Mouse (Mus musculus): Measurements from ENCODE around the gene Svopl. TPM values are rescaled to one million over a fixed set of nuclear protein-coding genes. Genes with fewer than 3 reads are reported as not detected.
A peak's percentile ranks its signal among the peaks of the same experiment; 100 is the strongest.

Svopl gene
- 7.5 and 8.0 TPM in 2 replicates for polyA plus RNA-seq (2016; fragmentation: Nextera tagmentation; extraction: Ambion mirVana)

DNA sequence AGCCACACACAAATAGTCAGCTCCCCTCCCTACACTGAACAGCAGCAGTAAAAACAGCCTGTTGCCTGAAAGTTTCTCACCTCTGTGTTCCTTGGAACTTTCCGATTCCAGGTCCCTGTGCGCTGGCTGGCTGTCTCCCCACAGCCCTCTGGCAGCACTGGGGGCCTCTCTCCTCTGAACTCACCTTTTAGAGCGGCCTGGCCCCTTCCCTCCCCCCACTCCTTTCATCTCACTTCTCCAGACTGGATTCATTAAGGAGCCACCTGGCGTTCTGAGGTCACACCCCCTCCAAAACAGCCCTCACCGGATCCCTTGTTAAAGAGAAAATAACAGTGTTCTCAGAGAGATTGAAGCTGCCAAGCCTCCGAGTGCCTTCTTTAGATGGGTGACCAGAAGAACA lies at the start of gene Svopl:
Gene Svopl, minus strand, starts transcription at position 159 of the 400 bp plus-strand sequence.
- Histone ChIP-seq H3K4me2 (peak within 1 kb of the TSS; percentile 45), H3K4me1 (replicated peaks) (peaks cover 39% of the 10 kb centered on the region), H3K27ac (peak within 1 kb of the TSS; percentile 84), H3K36me3 (no peaks in the 10 kb centered on the region), H3K9me3 (0 out of 2 replicates have a peak, but pooled peaks cover 5% of the 10 kb centered on the region), H3K27me3 (no peaks in the 10 kb centered on the region), H3K9ac (replicated peaks) (no peak within 1 kb of the TSS; the same call in 1 of the 2 replicates), H3K4me3 (replicated peaks) (0 out of 2 replicates have a peak within 1 kb of the TSS, but pooled peaks have one; percentile 4)
- 1% methylated on average over 6 of the region's 6 CpGs for WGBS
- peak; percentile 73 for ATAC-seq (ENCODE audit: insufficient number of reproducible peaks, insufficient read depth, low FRiP score, low TSS enrichment, low read depth)

DNA sequence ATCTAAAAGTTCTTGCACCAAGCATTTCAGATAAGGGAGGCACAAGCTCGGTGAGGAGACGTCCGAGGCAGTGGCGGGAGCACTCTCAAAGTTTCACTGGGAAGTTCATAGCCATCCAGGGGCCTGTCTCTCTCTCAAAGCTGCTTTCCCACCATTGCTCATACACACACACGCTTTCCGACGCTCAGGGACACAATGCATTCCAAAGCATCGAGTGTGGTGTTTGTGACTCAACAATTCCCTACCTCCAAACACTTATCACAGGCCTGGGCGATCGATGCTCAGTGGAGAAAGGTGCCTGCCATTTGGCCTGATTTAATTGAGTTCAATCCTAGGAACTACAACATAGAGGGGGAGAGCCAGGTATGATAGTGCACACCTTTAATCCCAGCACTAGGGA lies 47.9 kb upstream of the Svopl start:
- Histone ChIP-seq H3K4me2 (no peak overlapping the region), H3K4me3 (replicated peaks) (no peak overlapping the region)
- no peak for ATAC-seq (ENCODE audit: insufficient number of reproducible peaks, insufficient read depth, low FRiP score, low TSS enrichment, low read depth)

GRCm38 (mm10) chr6:38092539-38092938 lies 45.7 kb upstream of the Svopl start:
- Histone ChIP-seq H3K4me3 (replicated peaks) (no peak overlapping the region), H3K4me2 (no peak overlapping the region), H3K36me3 (no peaks in the 10 kb centered on the region), H3K27me3 (no peaks in the 10 kb centered on the region), H3K27ac (no peak overlapping the region), H3K4me1 (replicated peaks) (no peaks in the 10 kb centered on the region), H3K9ac (replicated peaks) (no peak overlapping the region), H3K9me3 (no peaks in the 10 kb centered on the region)
- WGBS = 94% methylated on average over 8 of the region's 8 CpGs
- no peak for ATAC-seq (ENCODE audit: insufficient number of reproducible peaks, insufficient read depth, low FRiP score, low TSS enrichment, low read depth)

More for the DNA sequence above, 47.9 kb upstream of the Svopl start:
- Histone ChIP-seq H3K9ac (replicated peaks) (no peak overlapping the region), H3K27me3 (no peaks in the 10 kb centered on the region), H3K36me3 (no peaks in the 10 kb centered on the region), H3K4me1 (replicated peaks) (no peaks in the 10 kb centered on the region), H3K9me3 (peaks cover 5% of the 10 kb centered on the region; the same call in 1 of the 2 replicates), H3K27ac (no peak overlapping the region)
- 95% methylated on average over 10 of the region's 10 CpGs for WGBS

- no peak overlapping the region for H3K27ac ChIP-seq
- no peak overlapping the region for H3K4me3 ChIP-seq (replicated peaks)
- H3K4me2 ChIP-seq = no peak overlapping the region
- no peaks in the 10 kb centered on the region for H3K9me3 ChIP-seq
- no peaks in the 10 kb centered on the region for H3K36me3 ChIP-seq
- ATAC-seq (ENCODE audit: insufficient number of reproducible peaks, insufficient read depth, low FRiP score, low TSS enrichment, low read depth) = no peak
- no peaks in the 10 kb centered on the region for H3K4me1 ChIP-seq (replicated peaks)
- WGBS = 76% methylated on average over 9 of the region's 9 CpGs
- H3K27me3 ChIP-seq = no peaks in the 10 kb centered on the region
- H3K9ac ChIP-seq (replicated peaks) = no peak overlapping the region
Measured at GRCm38 (mm10) chr6:38087242-38088026, 40.6 kb upstream of the Svopl start.

DNA sequence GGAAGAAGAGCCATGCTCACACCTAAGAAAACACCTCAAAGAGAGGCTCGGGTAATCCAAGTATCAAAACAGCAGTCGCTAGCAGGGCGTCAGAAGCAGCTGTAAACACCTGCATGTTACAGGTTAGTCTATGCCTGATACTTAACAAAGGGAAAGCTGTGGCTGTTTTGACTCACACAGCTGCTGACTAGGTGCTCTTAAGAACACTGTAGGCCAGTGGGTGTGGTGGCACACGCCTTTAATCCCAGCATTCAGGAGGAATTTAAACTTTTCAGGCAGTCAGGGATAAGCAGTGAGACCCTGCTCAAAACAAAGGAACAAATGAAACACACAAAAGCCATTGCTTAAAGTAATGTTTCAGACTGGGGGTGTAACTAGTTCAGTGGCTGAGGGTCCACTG lies 36.4 kb upstream of the Svopl start:
- Histone ChIP-seq H3K9ac (replicated peaks) (no peak overlapping the region), H3K36me3 (no peaks in the 10 kb centered on the region), H3K27me3 (no peaks in the 10 kb centered on the region), H3K9me3 (no peaks in the 10 kb centered on the region), H3K4me3 (replicated peaks) (no peak overlapping the region), H3K4me2 (no peak overlapping the region), H3K27ac (no peak overlapping the region), H3K4me1 (replicated peaks) (peaks cover 7% of the 10 kb centered on the region; the same call in 1 of the 2 replicates)
- WGBS = 27% methylated on average over 4 of the region's 4 CpGs
- no peak for ATAC-seq (ENCODE audit: insufficient number of reproducible peaks, insufficient read depth, low FRiP score, low TSS enrichment, low read depth)

DNA sequence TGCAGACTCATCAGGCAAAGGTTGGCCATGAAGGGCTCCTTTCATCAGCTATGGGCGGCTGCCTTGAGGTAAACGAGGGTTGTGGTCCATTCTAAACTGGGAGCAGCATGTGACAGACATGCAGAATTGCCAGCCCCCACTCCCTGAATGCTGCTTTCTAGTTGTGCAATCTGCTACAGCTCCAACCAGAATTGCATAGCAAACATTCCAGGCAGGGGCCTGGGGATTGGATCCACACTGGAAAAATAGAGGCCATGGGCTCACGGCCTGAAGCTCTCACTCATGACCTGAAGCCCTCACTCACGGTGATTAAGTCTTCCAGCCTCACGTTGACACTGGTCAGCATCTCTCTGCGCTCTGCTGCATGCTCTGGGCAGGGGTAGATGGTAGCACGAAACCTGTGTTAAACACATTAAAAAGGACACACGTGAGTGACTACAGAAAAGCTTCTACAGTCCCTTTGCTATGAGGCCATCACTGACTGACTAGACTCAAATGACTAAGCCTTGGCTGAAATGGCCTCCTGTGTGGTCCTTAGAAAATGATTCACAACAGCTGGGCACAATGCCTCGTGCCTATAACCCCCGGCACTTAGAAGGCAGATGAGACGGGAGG lies 35.0 kb upstream of the Svopl start:
- no peak overlapping the region for H3K27ac ChIP-seq
- WGBS = 55% methylated on average over 11 of the region's 11 CpGs
- no peaks in the 10 kb centered on the region for H3K9me3 ChIP-seq
- no peak overlapping the region for H3K4me2 ChIP-seq
- H3K4me1 ChIP-seq (replicated peaks) = peaks cover 7% of the 10 kb centered on the region; the same call in 1 of the 2 replicates
- no peak overlapping the region for H3K9ac ChIP-seq (replicated peaks)
- no peaks in the 10 kb centered on the region for H3K36me3 ChIP-seq
- no peak overlapping the region for H3K4me3 ChIP-seq (replicated peaks)
- no peaks in the 10 kb centered on the region for H3K27me3 ChIP-seq
- no peak for ATAC-seq (ENCODE audit: insufficient number of reproducible peaks, insufficient read depth, low FRiP score, low TSS enrichment, low read depth)

GRCm38 (mm10) chr6:38080364-38080763 lies 33.6 kb upstream of the Svopl start:
- WGBS = 67% methylated on average over 4 of the region's 4 CpGs
- no peaks in the 10 kb centered on the region for H3K9me3 ChIP-seq
- no peak overlapping the region for H3K9ac ChIP-seq (replicated peaks)
- peaks cover 7% of the 10 kb centered on the region; the same call in 1 of the 2 replicates for H3K4me1 ChIP-seq (replicated peaks)
- no peak overlapping the region for H3K27ac ChIP-seq
- no peak for ATAC-seq (ENCODE audit: insufficient number of reproducible peaks, insufficient read depth, low FRiP score, low TSS enrichment, low read depth)
- no peak overlapping the region for H3K4me3 ChIP-seq (replicated peaks)
- H3K36me3 ChIP-seq = no peaks in the 10 kb centered on the region
- H3K27me3 ChIP-seq = no peaks in the 10 kb centered on the region
- H3K4me2 ChIP-seq = no peak overlapping the region

- Histone ChIP-seq H3K4me3 (replicated peaks) (no peak overlapping the region), H3K9ac (replicated peaks) (no peak overlapping the region), H3K4me1 (replicated peaks) (0 out of 2 replicates have a peak, but pooled peaks cover 6% of the 10 kb centered on the region), H3K27ac (no peak overlapping the region), H3K36me3 (no peaks in the 10 kb centered on the region), H3K27me3 (no peaks in the 10 kb centered on the region), H3K4me2 (no peak overlapping the region), H3K9me3 (peaks cover 9% of the 10 kb centered on the region; the same call in 1 of the 2 replicates)
- 91% methylated on average over 3 of the region's 3 CpGs for WGBS
- no peak for ATAC-seq (ENCODE audit: insufficient number of reproducible peaks, insufficient read depth, low FRiP score, low TSS enrichment, low read depth)
Measured at GRCm38 (mm10) chr6:38073592-38073991, 26.8 kb upstream of the Svopl start.

GRCm38 (mm10) chr6:38072137-38072796 lies 25.5 kb upstream of the Svopl start:
- H3K4me3 ChIP-seq (replicated peaks) = no peak overlapping the region
- H3K36me3 ChIP-seq = no peaks in the 10 kb centered on the region
- ATAC-seq (ENCODE audit: insufficient number of reproducible peaks, insufficient read depth, low FRiP score, low TSS enrichment, low read depth) = no peak; the same call in 1 of the 2 replicates
- H3K9me3 ChIP-seq = peaks cover 9% of the 10 kb centered on the region; the same call in 1 of the 2 replicates
- H3K27me3 ChIP-seq = no peaks in the 10 kb centered on the region
- 0 out of 2 replicates have a peak, but pooled peaks cover 6% of the 10 kb centered on the region for H3K4me1 ChIP-seq (replicated peaks)
- WGBS = 85% methylated on average over 5 of the region's 5 CpGs
- no peak overlapping the region for H3K9ac ChIP-seq (replicated peaks)
- H3K4me2 ChIP-seq = no peak overlapping the region
- no peak overlapping the region for H3K27ac ChIP-seq

- no peak overlapping the region for H3K4me3 ChIP-seq (replicated peaks)
- H3K27me3 ChIP-seq = no peaks in the 10 kb centered on the region
- no peak overlapping the region for H3K9ac ChIP-seq (replicated peaks)
- no peaks in the 10 kb centered on the region for H3K36me3 ChIP-seq
- no peak overlapping the region for H3K27ac ChIP-seq
- ATAC-seq (ENCODE audit: insufficient number of reproducible peaks, insufficient read depth, low FRiP score, low TSS enrichment, low read depth) = no peak
- 0 out of 2 replicates have a peak, but pooled peaks cover 6% of the 10 kb centered on the region for H3K4me1 ChIP-seq (replicated peaks)
- WGBS = 90% methylated on average over 4 of the region's 4 CpGs
- no peak overlapping the region for H3K4me2 ChIP-seq
- peaks cover 9% of the 10 kb centered on the region; the same call in 1 of the 2 replicates for H3K9me3 ChIP-seq
Measured at GRCm38 (mm10) chr6:38071256-38071655, 24.5 kb upstream of the Svopl start.

GRCm38 (mm10) chr6:38066215-38066614 lies 19.4 kb upstream of the Svopl start:
- 4% methylated on average over 5 of the region's 5 CpGs for WGBS
- peak; percentile 75; the same call in 1 of the 2 replicates for ATAC-seq (ENCODE audit: insufficient number of reproducible peaks, insufficient read depth, low FRiP score, low TSS enrichment, low read depth)

More at GRCm38 (mm10) chr6:38066215-38066614, 19.4 kb upstream of the Svopl start:
- Histone ChIP-seq H3K9ac (replicated peaks) (no peak overlapping the region), H3K4me2 (no peak overlapping the region), H3K4me1 (replicated peaks) (0 out of 2 replicates have a peak, but pooled peaks cover 6% of the 10 kb centered on the region), H3K9me3 (peaks cover 12% of the 10 kb centered on the region; the same call in 1 of the 2 replicates), H3K27me3 (no peaks in the 10 kb centered on the region), H3K27ac (no peak overlapping the region), H3K36me3 (no peaks in the 10 kb centered on the region), H3K4me3 (replicated peaks) (no peak overlapping the region)

Data from limb, embryonic 12.5 days (tissue).